Mouse (Mus musculus): ENCODE data around the gene Ddx19b.

DNA sequence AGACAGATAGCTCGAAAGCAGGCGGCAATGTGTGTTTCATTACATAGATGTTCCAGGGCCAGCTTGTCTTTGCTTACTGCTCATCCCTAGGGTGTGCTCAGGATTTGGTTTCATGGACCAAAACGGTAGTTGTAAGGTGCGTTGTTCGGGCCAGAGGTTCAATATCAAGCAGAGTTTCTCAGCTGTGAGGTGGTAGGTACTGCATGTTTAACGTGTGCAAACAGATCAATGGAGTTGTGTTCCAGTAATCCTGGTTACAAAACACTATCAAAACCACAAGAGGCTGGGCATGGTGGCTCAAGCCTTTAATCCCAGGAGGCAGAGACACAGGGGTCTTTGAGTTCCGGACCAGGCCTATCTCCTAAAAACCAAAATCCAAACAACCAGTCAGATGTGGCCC is 17.6 kb upstream of the Ddx19b start:
- TF ChIP-seq CTCF (IDR thresholded peaks at IDR 0.05; ENCODE audit: low read depth) (no peak), EP300 (IDR thresholded peaks at IDR 0.05; ENCODE audit: low read depth) (no peak)

Data from liver, embryonic 14.5 days (tissue).